13 mouse cellular contexts compared by ENCODE assay signal in genomic region chr10:62461321-62461720, GRCm38 (mm10). TPM values are rescaled to one million over a fixed set of nuclear protein-coding genes. Genes with fewer than 3 reads are reported as not detected.
"Had no signal": no experiment of that assay in that cellular context is flagged by ENCODE, and none has a peak within 500 bp of the region (broad histone marks: within the 10 kb centered on the region; RNA-seq: fewer than 3 reads in every experiment).

No protein-coding gene starts in this region.

- DNase-seq: retina, postnatal 1 day; right cerebral cortex, adult 18-20 months; right cerebral cortex, postnatal 14 days; right cerebral cortex, postnatal 25 days; right cerebral cortex, postnatal 4 days; spleen, adult 18-20 months; thymus, adult 18-20 months; thymus, adult 2 months; thymus, postnatal 14 days; thymus, postnatal 25 days; thymus, postnatal 36 days; thymus, postnatal 4 days had no signal

RNA-seq across cellular contexts. Expression of gene Hkdc1, which starts 39.0 kb away (rescaled TPM):
- total RNA-seq: neutrophil, adult 5-6 weeks had no signal
